8 mouse cellular contexts compared by ENCODE assay signal in genomic region chr9:51881386-51881785, GRCm38 (mm10).
DNase-seq lines count a peak whose midpoint lies in the region; ATAC-seq and TF ChIP-seq lines count a peak whose summit lies in the region.

No protein-coding gene starts in this region.

- no peak for TF ChIP-seq CTCF in hindbrain, postnatal 0 days (IDR thresholded peaks at IDR 0.05; ENCODE audit: low read depth)
- TF ChIP-seq CTCF in Patski (IDR thresholded peaks at IDR 0.05), result no peak

- H3K4me1 ChIP-seq in hindbrain, postnatal 0 days (ENCODE audit: insufficient read depth, low read length), result no peaks in the 10 kb centered on the region
- 0 out of 2 replicates have a peak, but pooled peaks cover 2% of the 10 kb centered on the region for H3K4me1 ChIP-seq in hindbrain, embryonic 13.5 days (replicated peaks)
- no peaks in the 10 kb centered on the region for H3K4me1 ChIP-seq in embryonic facial prominence, embryonic 11.5 days (ENCODE audit: control insufficient read depth, insufficient read depth, low read length)
- peaks cover 12% of the 10 kb centered on the region for H3K4me1 ChIP-seq in limb, embryonic 10.5 days

- WGBS in hindbrain, postnatal 0 days, result 46% methylated on average over 4 of the region's 4 CpGs
- 50% methylated on average over 4 of the region's 4 CpGs for WGBS in hindbrain, embryonic 13.5 days
- WGBS in embryonic facial prominence, embryonic 11.5 days, result 30% methylated on average over 4 of the region's 4 CpGs
- 37% methylated on average over 4 of the region's 4 CpGs for WGBS in limb, embryonic 10.5 days

- no peak for ATAC-seq in hindbrain, postnatal 0 days
- no peak for ATAC-seq in hindbrain, embryonic 13.5 days (ENCODE audit: low FRiP score)
- peak; percentile 37 for ATAC-seq in Patski
- no peak; the same call in 1 of the 2 replicates for ATAC-seq in embryonic facial prominence, embryonic 11.5 days (replicated peaks; ENCODE audit: insufficient number of reproducible peaks, low FRiP score, low TSS enrichment, low read depth)

- no peak overlapping the region for H3K4me3 ChIP-seq in hindbrain, postnatal 0 days (ENCODE audit: low read length)
- no peak overlapping the region for H3K4me3 ChIP-seq in hindbrain, embryonic 13.5 days
- H3K4me3 ChIP-seq in embryonic facial prominence, embryonic 11.5 days (ENCODE audit: low read depth, low read length), result no peak overlapping the region
- no peak overlapping the region for H3K4me3 ChIP-seq in limb, embryonic 10.5 days

- in situ Hi-C loops in Patski (cut with MboI; ENCODE audit: low pct_unique_long_range_greater_than_20kb), result no loop called here

- no peaks in the 10 kb centered on the region for H3K9me3 ChIP-seq in hindbrain, postnatal 0 days (ENCODE audit: low read length)
- H3K9me3 ChIP-seq in hindbrain, embryonic 13.5 days, result peaks cover 3% of the 10 kb centered on the region; the same call in 1 of the 2 replicates
- no peaks in the 10 kb centered on the region for H3K9me3 ChIP-seq in embryonic facial prominence, embryonic 11.5 days (replicated peaks; ENCODE audit: control insufficient read depth, low read length)
- no peaks in the 10 kb centered on the region for H3K9me3 ChIP-seq in limb, embryonic 10.5 days (replicated peaks)

- no peak overlapping the region for H3K27ac ChIP-seq in hindbrain, postnatal 0 days
- H3K27ac ChIP-seq in hindbrain, embryonic 13.5 days, result no peak overlapping the region
- no peak overlapping the region for H3K27ac ChIP-seq in embryonic facial prominence, embryonic 11.5 days (replicated peaks; ENCODE audit: low read depth, low read length)
- H3K27ac ChIP-seq in limb, embryonic 10.5 days, result no peak overlapping the region

- no peaks in the 10 kb centered on the region for H3K36me3 ChIP-seq in hindbrain, postnatal 0 days (ENCODE audit: insufficient read depth, low read length)
- H3K36me3 ChIP-seq in hindbrain, embryonic 13.5 days, result no peaks in the 10 kb centered on the region
- no peaks in the 10 kb centered on the region for H3K36me3 ChIP-seq in embryonic facial prominence, embryonic 11.5 days (replicated peaks; ENCODE audit: control insufficient read depth, insufficient read depth, low read depth, low read length)
- H3K36me3 ChIP-seq in limb, embryonic 10.5 days, result no peaks in the 10 kb centered on the region

- H3K9ac ChIP-seq in hindbrain, postnatal 0 days (replicated peaks; ENCODE audit: low read length), result no peak overlapping the region
- H3K9ac ChIP-seq in hindbrain, embryonic 13.5 days, result no peak overlapping the region
- no peak overlapping the region for H3K9ac ChIP-seq in embryonic facial prominence, embryonic 11.5 days (replicated peaks; ENCODE audit: low read length)

- peak; percentile 25 for DNase-seq in hindbrain, postnatal 0 days (ENCODE audit: low spot score)
- DNase-seq in Patski (ENCODE audit: low read depth, low spot score), result peak; percentile 44
- peak; percentile 72 for DNase-seq in embryonic facial prominence, embryonic 11.5 days (ENCODE audit: low spot score)
- DNase-seq in limb, embryonic 10.5 days (ENCODE audit: low spot score), result peak; percentile 37
- no peak for DNase-seq in cerebellum, postnatal 36 days
- DNase-seq in kidney, adult 8-10 months, result no peak
- no peak for DNase-seq in cerebellum, adult 9-11 months

- CTCF ChIA-PET in Patski (lab: Charles Lee), result interaction anchor here (2.1 kb wide), 1 partner anchor 18 kb away, joined by 6 read pairs; no protein-coding TSS in a partner anchor

- no peak overlapping the region for H3K4me2 ChIP-seq in hindbrain, postnatal 0 days (ENCODE audit: low read depth, low read length)
- no peak overlapping the region for H3K4me2 ChIP-seq in hindbrain, embryonic 13.5 days
- no peak overlapping the region for H3K4me2 ChIP-seq in embryonic facial prominence, embryonic 11.5 days (ENCODE audit: low read depth, low read length)

- POLR2A ChIA-PET in Patski (lab: Charles Lee), result no interaction called here

- H3K27me3 ChIP-seq in hindbrain, postnatal 0 days (ENCODE audit: insufficient read depth, low read length), result no peaks in the 10 kb centered on the region
- H3K27me3 ChIP-seq in hindbrain, embryonic 13.5 days, result no peaks in the 10 kb centered on the region
- no peaks in the 10 kb centered on the region for H3K27me3 ChIP-seq in Patski
- no peaks in the 10 kb centered on the region for H3K27me3 ChIP-seq in embryonic facial prominence, embryonic 11.5 days (ENCODE audit: control insufficient read depth, insufficient read depth, low read length)
- no peaks in the 10 kb centered on the region for H3K27me3 ChIP-seq in limb, embryonic 10.5 days (ENCODE audit: low read depth, poor library complexity, severe bottlenecking)

Comparison
In these comparisons a context has a peak if more than half of its experiments do, and no peak if none do; other contexts are left out.
1. DNase-seq: peak in hindbrain, postnatal 0 days (single experiment), Patski (single experiment), embryonic facial prominence, embryonic 11.5 days (single experiment) and limb, embryonic 10.5 days (single experiment); none in cerebellum, postnatal 36 days (0 of 2), kidney, adult 8-10 months (0 of 2) and cerebellum, adult 9-11 months (single experiment).